26 mouse cellular contexts compared by ENCODE assay signal in genomic region chr4:44965175-44965574, GRCm38 (mm10). TPM values are rescaled to one million over a fixed set of nuclear protein-coding genes. Genes with fewer than 3 reads are reported as not detected.
DNase-seq lines count a peak whose midpoint lies in the region; ATAC-seq and TF ChIP-seq lines count a peak whose summit lies in the region.
"Had no signal": no experiment of that assay in that cellular context is flagged by ENCODE, and none has a peak within 500 bp of the region (broad histone marks: within the 10 kb centered on the region; RNA-seq: fewer than 3 reads in every experiment).

No protein-coding gene starts in this region.

- no peak for DNase-seq in kidney, adult 2 months
- no peak for DNase-seq in stomach, postnatal 0 days (ENCODE audit: low spot score)
- DNase-seq in forebrain, postnatal 0 days = no peak
- DNase-seq: adrenal gland, adult 8-10 months; adrenal gland, postnatal 14 days; adrenal gland, postnatal 36 days; cerebellum, adult 11 months; cerebellum, adult 18-20 months; cerebellum, adult 8-10 months; cerebellum, adult 9-11 months; cerebellum, postnatal 14 days; cerebellum, postnatal 36 days; embryo, embryonic 11 days had no signal

- no peaks in the 10 kb centered on the region for H3K4me1 ChIP-seq in kidney, adult 2 months (ENCODE audit: control insufficient read depth, insufficient read depth, low read length)
- H3K4me1 ChIP-seq in kidney, embryonic 16.5 days (ENCODE audit: insufficient read depth, low read length) = no peaks in the 10 kb centered on the region
- H3K4me1 ChIP-seq in stomach, embryonic 15.5 days = no peaks in the 10 kb centered on the region
- no peaks in the 10 kb centered on the region for H3K4me1 ChIP-seq in stomach, postnatal 0 days (replicated peaks; ENCODE audit: control insufficient read depth, insufficient read depth)
- H3K4me1 ChIP-seq in bone marrow, adult 2 months (ENCODE audit: control insufficient read depth, insufficient read depth, low read length) = peaks cover 3% of the 10 kb centered on the region
- H3K4me1 ChIP-seq in forebrain, postnatal 0 days (ENCODE audit: insufficient read depth) = no peaks in the 10 kb centered on the region
- H3K4me1 ChIP-seq: embryonic facial prominence, embryonic 13.5 days; embryonic facial prominence, embryonic 15.5 days; forebrain, embryonic 10.5 days; forebrain, embryonic 12.5 days had no signal

- H3K9me3 ChIP-seq in kidney, embryonic 16.5 days (ENCODE audit: low read length) = no peaks in the 10 kb centered on the region
- no peaks in the 10 kb centered on the region for H3K9me3 ChIP-seq in stomach, embryonic 15.5 days
- no peaks in the 10 kb centered on the region for H3K9me3 ChIP-seq in stomach, postnatal 0 days (ENCODE audit: control insufficient read depth, low read length)
- no peaks in the 10 kb centered on the region for H3K9me3 ChIP-seq in forebrain, postnatal 0 days (ENCODE audit: low read length)
- H3K9me3 ChIP-seq: embryonic facial prominence, embryonic 13.5 days; embryonic facial prominence, embryonic 15.5 days; forebrain, embryonic 10.5 days; forebrain, embryonic 12.5 days had no signal

- H3K27me3 ChIP-seq in kidney, adult 2 months (replicated peaks; ENCODE audit: control insufficient read depth, insufficient read depth, low read length) = no peaks in the 10 kb centered on the region
- no peaks in the 10 kb centered on the region for H3K27me3 ChIP-seq in kidney, embryonic 16.5 days (ENCODE audit: insufficient read depth, low read length)
- no peaks in the 10 kb centered on the region for H3K27me3 ChIP-seq in stomach, embryonic 15.5 days (replicated peaks)
- H3K27me3 ChIP-seq in stomach, postnatal 0 days (ENCODE audit: control insufficient read depth, insufficient read depth, low read length) = no peaks in the 10 kb centered on the region
- H3K27me3 ChIP-seq in forebrain, postnatal 0 days (ENCODE audit: insufficient read depth, low read length) = no peaks in the 10 kb centered on the region
- H3K27me3 ChIP-seq: embryonic facial prominence, embryonic 13.5 days; embryonic facial prominence, embryonic 15.5 days; forebrain, embryonic 12.5 days; Patski had no signal

- H3K4me3 ChIP-seq in kidney, adult 2 months (ENCODE audit: insufficient read depth, low read depth, low read length) = no peak overlapping the region
- H3K4me3 ChIP-seq in kidney, embryonic 16.5 days (ENCODE audit: low read length) = no peak overlapping the region
- H3K4me3 ChIP-seq in stomach, embryonic 15.5 days (replicated peaks) = no peak overlapping the region
- H3K4me3 ChIP-seq in stomach, postnatal 0 days (ENCODE audit: low read depth, low read length) = no peak overlapping the region
- H3K4me3 ChIP-seq in bone marrow, adult 2 months (replicated peaks; ENCODE audit: control insufficient read depth, low read depth, low read length) = no peak overlapping the region
- no peak overlapping the region for H3K4me3 ChIP-seq in forebrain, postnatal 0 days (ENCODE audit: low read depth, low read length)
- H3K4me3 ChIP-seq: embryonic facial prominence, embryonic 13.5 days; embryonic facial prominence, embryonic 15.5 days; erythroblast, embryonic 14.5 days; forebrain, embryonic 10.5 days; forebrain, embryonic 12.5 days had no signal

- TF ChIP-seq POLR2A in kidney, adult 2 months (IDR thresholded peaks at IDR 0.05; ENCODE audit: low read depth, low read length) = no peak
- TF ChIP-seq POLR2A in bone marrow, adult 2 months (IDR thresholded peaks at IDR 0.05; ENCODE audit: borderline replicate concordance, control insufficient read depth, low read depth, low read length) = no peak

- TF ChIP-seq EP300 in stomach, postnatal 0 days (optimal IDR thresholded peaks at IDR 0.05) = no peak

- 0 out of 2 replicates have a peak overlapping the region, but pooled peaks have one; percentile 59 for H3K27ac ChIP-seq in kidney, adult 2 months (ENCODE audit: insufficient read depth, low read depth, low read length)
- no peak overlapping the region for H3K27ac ChIP-seq in kidney, embryonic 16.5 days (ENCODE audit: low read length)
- peak overlapping the region; percentile 44; the same call in 1 of the 2 replicates for H3K27ac ChIP-seq in stomach, embryonic 15.5 days
- no peak overlapping the region for H3K27ac ChIP-seq in stomach, postnatal 0 days (replicated peaks)
- H3K27ac ChIP-seq in bone marrow, adult 2 months (ENCODE audit: control insufficient read depth, insufficient read depth, low read depth, low read length, poor library complexity) = peak overlapping the region; percentile 20; the same call in 1 of the 2 replicates
- no peak overlapping the region for H3K27ac ChIP-seq in forebrain, postnatal 0 days (ENCODE audit: low read depth, low read length)
- H3K27ac ChIP-seq: embryonic facial prominence, embryonic 13.5 days; embryonic facial prominence, embryonic 15.5 days; forebrain, embryonic 10.5 days; forebrain, embryonic 12.5 days had no signal

- no peak for ATAC-seq in kidney, embryonic 16.5 days (ENCODE audit: low FRiP score, low TSS enrichment)
- 0 out of 2 replicates have a peak, but pooled peaks have one; percentile 42 for ATAC-seq in stomach, embryonic 15.5 days (ENCODE audit: insufficient read depth, low FRiP score, low read depth)
- no peak for ATAC-seq in stomach, postnatal 0 days (ENCODE audit: low FRiP score, low TSS enrichment)
- ATAC-seq in forebrain, postnatal 0 days = no peak
- ATAC-seq: activated CD4-positive, CD25-positive, alpha-beta regulatory T cell, adult 4 months; forebrain, embryonic 14.5 days; forebrain, embryonic 16.5 days; Patski had no signal

- H3K4me2 ChIP-seq in kidney, embryonic 16.5 days (replicated peaks; ENCODE audit: low read depth, low read length) = no peak overlapping the region
- no peak overlapping the region for H3K4me2 ChIP-seq in stomach, embryonic 15.5 days
- H3K4me2 ChIP-seq in stomach, postnatal 0 days (replicated peaks; ENCODE audit: low read depth) = no peak overlapping the region
- H3K4me2 ChIP-seq in forebrain, postnatal 0 days (ENCODE audit: low read depth) = no peak overlapping the region
- H3K4me2 ChIP-seq: embryonic facial prominence, embryonic 13.5 days; embryonic facial prominence, embryonic 15.5 days; forebrain, embryonic 12.5 days had no signal

- H3K36me3 ChIP-seq in kidney, adult 2 months (ENCODE audit: control insufficient read depth, insufficient read depth, low read length) = no peaks in the 10 kb centered on the region
- H3K36me3 ChIP-seq in kidney, embryonic 16.5 days (ENCODE audit: insufficient read depth, low read length) = no peaks in the 10 kb centered on the region
- H3K36me3 ChIP-seq in stomach, embryonic 15.5 days = no peaks in the 10 kb centered on the region
- no peaks in the 10 kb centered on the region for H3K36me3 ChIP-seq in stomach, postnatal 0 days (ENCODE audit: control insufficient read depth, insufficient read depth, low read length)
- no peaks in the 10 kb centered on the region for H3K36me3 ChIP-seq in forebrain, postnatal 0 days (ENCODE audit: insufficient read depth)
- H3K36me3 ChIP-seq: embryonic facial prominence, embryonic 13.5 days; embryonic facial prominence, embryonic 15.5 days; forebrain, embryonic 10.5 days; forebrain, embryonic 12.5 days; G1E had no signal

- H3K9ac ChIP-seq in kidney, embryonic 16.5 days (replicated peaks; ENCODE audit: low read length) = no peak overlapping the region
- H3K9ac ChIP-seq in stomach, embryonic 15.5 days = no peak overlapping the region
- H3K9ac ChIP-seq in stomach, postnatal 0 days (ENCODE audit: low read length) = no peak overlapping the region
- no peak overlapping the region for H3K9ac ChIP-seq in forebrain, postnatal 0 days
- H3K9ac ChIP-seq: embryonic facial prominence, embryonic 13.5 days; embryonic facial prominence, embryonic 15.5 days; forebrain, embryonic 12.5 days had no signal

- no peak for TF ChIP-seq CTCF in kidney, adult 2 months (conservative IDR thresholded peaks at IDR 0.05; ENCODE audit: insufficient read depth, insufficient read length, low read depth, low read length)
- no peak for TF ChIP-seq CTCF in stomach, postnatal 0 days (IDR thresholded peaks at IDR 0.05; ENCODE audit: low read depth)
- TF ChIP-seq CTCF in bone marrow, adult 2 months (IDR thresholded peaks at IDR 0.05; ENCODE audit: control insufficient read depth, insufficient read depth, low read length) = no peak
- TF ChIP-seq CTCF in forebrain, postnatal 0 days (IDR thresholded peaks at IDR 0.05; ENCODE audit: low read depth) = no peak

- WGBS in kidney, adult 2 months = 92% methylated on average over 2 of the region's 2 CpGs
- WGBS in kidney, embryonic 16.5 days = 93% methylated on average over 2 of the region's 2 CpGs
- WGBS in stomach, embryonic 15.5 days = 68% methylated on average over 2 of the region's 2 CpGs
- WGBS in stomach, postnatal 0 days = 88% methylated on average over 2 of the region's 2 CpGs
- WGBS in bone marrow, adult 2 months = 76% methylated on average over 2 of the region's 2 CpGs
- 84% methylated on average over 2 of the region's 2 CpGs for WGBS in forebrain, postnatal 0 days

RNA-seq across cellular contexts. Expression of gene Grhpr, which starts 16.0 kb away (rescaled TPM):
- polyA plus RNA-seq in kidney, adult 2 months (2012; rRNA removed) = 334 and 342 TPM in 2 replicates
- polyA plus RNA-seq in kidney, embryonic 16.5 days (2015; fragmentation: Nextera tagmentation; extraction: Ambion mirVana) = 115 and 124 TPM in 2 replicates
- 79.2 and 84.2 TPM in 2 replicates for polyA plus RNA-seq in stomach, embryonic 15.5 days (2015; fragmentation: Nextera tagmentation; extraction: Ambion mirVana)
- 55.9 and 57.3 TPM in 2 replicates for polyA plus RNA-seq in stomach, postnatal 0 days (2015; fragmentation: Nextera tagmentation; extraction: Ambion mirVana)
- 5.9 and 8.7 TPM in 2 replicates for polyA plus RNA-seq in bone marrow, adult 2 months (2011; ENCODE audit: insufficient read depth, insufficient read length, low replicate concordance, missing spikeins)
- total RNA-seq in forebrain, postnatal 0 days (2014; rRNA removed) = 13.5 and 18.2 TPM in 2 replicates
- 22.9 and 25.6 TPM in 2 replicates for polyA plus RNA-seq in forebrain, postnatal 0 days (2015; fragmentation: Nextera tagmentation; extraction: Ambion mirVana)

RNA-seq across cellular contexts. Expression of gene Zbtb5, which starts 47.0 kb away (rescaled TPM):
- polyA plus RNA-seq in kidney, adult 2 months (2012; rRNA removed) = 11.8 and 12.8 TPM in 2 replicates
- polyA plus RNA-seq in kidney, embryonic 16.5 days (2015; fragmentation: Nextera tagmentation; extraction: Ambion mirVana) = 25.2 and 27.9 TPM in 2 replicates
- polyA plus RNA-seq in stomach, embryonic 15.5 days (2015; fragmentation: Nextera tagmentation; extraction: Ambion mirVana) = 17.6 and 20.1 TPM in 2 replicates
- 9.0 and 9.7 TPM in 2 replicates for polyA plus RNA-seq in stomach, postnatal 0 days (2015; fragmentation: Nextera tagmentation; extraction: Ambion mirVana)
- polyA plus RNA-seq in bone marrow, adult 2 months (2011; ENCODE audit: insufficient read depth, insufficient read length, low replicate concordance, missing spikeins) = 3.3 and 6.5 TPM in 2 replicates
- total RNA-seq in forebrain, postnatal 0 days (2014; rRNA removed) = 44.5 and 49.7 TPM in 2 replicates
- 28.7 and 32.1 TPM in 2 replicates for polyA plus RNA-seq in forebrain, postnatal 0 days (2015; fragmentation: Nextera tagmentation; extraction: Ambion mirVana)

RNA-seq across cellular contexts. Expression of gene Polr1e, which starts 53.2 kb away (rescaled TPM):
- polyA plus RNA-seq in kidney, adult 2 months (2012; rRNA removed) = 6.2 and 7.8 TPM in 2 replicates
- polyA plus RNA-seq in kidney, embryonic 16.5 days (2015; fragmentation: Nextera tagmentation; extraction: Ambion mirVana) = 39.9 and 43.0 TPM in 2 replicates
- 37.4 and 41.8 TPM in 2 replicates for polyA plus RNA-seq in stomach, embryonic 15.5 days (2015; fragmentation: Nextera tagmentation; extraction: Ambion mirVana)
- 18.3 and 19.9 TPM in 2 replicates for polyA plus RNA-seq in stomach, postnatal 0 days (2015; fragmentation: Nextera tagmentation; extraction: Ambion mirVana)
- 7.8 and 11.3 TPM in 2 replicates for polyA plus RNA-seq in bone marrow, adult 2 months (2011; ENCODE audit: insufficient read depth, insufficient read length, low replicate concordance, missing spikeins)
- total RNA-seq in forebrain, postnatal 0 days (2014; rRNA removed) = 13.4 and 16.5 TPM in 2 replicates
- polyA plus RNA-seq in forebrain, postnatal 0 days (2015; fragmentation: Nextera tagmentation; extraction: Ambion mirVana) = 23.7 and 25.0 TPM in 2 replicates

Comparison
In these comparisons a context has a peak if more than half of its experiments do, and no peak if none do; other contexts are left out.
1. H3K27ac ChIP-seq: peak in kidney, adult 2 months (single experiment), stomach, embryonic 15.5 days (single experiment) and bone marrow, adult 2 months (single experiment); none in kidney, embryonic 16.5 days (single experiment), stomach, postnatal 0 days (single experiment) and forebrain, postnatal 0 days (single experiment).